Mouse (Mus musculus) erythroblast, embryonic 14.5 days (primary cell): Measurements from ENCODE around the gene Tbc1d17. TPM values are rescaled to one million over a fixed set of nuclear protein-coding genes. Genes with fewer than 3 reads are reported as not detected.

Source experiments
- H3K27me3 ChIP-seq: 2 replicates; pipeline ENCODE4 v1.6.1; 2012; ENCODE audit warnings: inconsistent platforms; ENCODE audit not compliant: control insufficient read depth
- H3K36me3 ChIP-seq: 2 replicates; pipeline ENCODE4 v1.6.1; 2012; ENCODE audit warnings: mild to moderate bottlenecking, inconsistent platforms; ENCODE audit not compliant: control insufficient read depth
- H3K4me1 ChIP-seq: 2 replicates; pipeline ENCODE4 v1.6.1; 2012; ENCODE audit warnings: inconsistent platforms; ENCODE audit not compliant: control insufficient read depth
- H3K4me3 ChIP-seq: replicated peaks from 2 replicates; pipeline ENCODE3; 2012; ENCODE audit warnings: moderate library complexity, mild to moderate bottlenecking, inconsistent platforms
- H3K9me3 ChIP-seq: 2 replicates; pipeline ENCODE4 v1.6.1; 2012; ENCODE audit warnings: low read length, inconsistent platforms, mixed read lengths; ENCODE audit not compliant: control insufficient read depth
- GATA1 ChIP-seq: IDR thresholded peaks from 2 replicates; pipeline ENCODE4 v1.6.1; 2012; ENCODE audit warnings: low read length, inconsistent platforms, mixed read lengths
- TAL1 ChIP-seq: IDR thresholded peaks from 3 replicates; pipeline ENCODE4 v1.6.1; 2012; ENCODE audit warnings: low read length, inconsistent platforms, mixed read lengths
- polyA plus RNA-seq: library from polyadenylated mRNA; stranded (reverse); fragments of >175 nt; gene quantifications from 2 replicates; pipeline ENCODE4 v1.2.3, GENCODE M21; 2012

Gene Tbc1d17
- polyA plus RNA-seq, 1 experiment = 7.7 TPM

DNA sequence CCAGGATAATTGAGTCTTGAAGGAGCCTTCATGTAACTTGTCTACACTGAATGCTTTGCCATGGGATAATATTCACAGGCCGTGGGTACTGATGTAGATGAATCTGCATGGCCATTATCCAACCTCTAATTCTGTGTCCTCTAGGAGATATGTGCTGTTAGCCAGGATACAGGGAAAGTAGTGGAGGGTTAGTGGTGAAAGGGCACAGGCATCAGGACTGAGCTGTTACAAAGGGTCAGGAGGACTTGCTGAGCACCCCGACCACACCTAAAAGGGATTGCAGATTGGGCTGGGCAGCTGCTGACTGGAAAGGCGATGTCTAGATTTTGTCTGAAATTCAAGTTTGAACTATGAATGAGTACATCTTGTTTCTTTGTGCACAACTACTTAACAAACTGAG, 28.4 kb downstream of the Tbc1d17 start:
- no peak for TF ChIP-seq GATA1
- no peak for TF ChIP-seq TAL1
- Histone ChIP-seq H3K9me3 (no peaks in the 10 kb centered on the region), H3K27me3 (no peaks in the 10 kb centered on the region), H3K4me1 (peaks cover 87% of the 10 kb centered on the region), H3K36me3 (peaks cover 74% of the 10 kb centered on the region), H3K4me3 (no peak overlapping the region)

DNA sequence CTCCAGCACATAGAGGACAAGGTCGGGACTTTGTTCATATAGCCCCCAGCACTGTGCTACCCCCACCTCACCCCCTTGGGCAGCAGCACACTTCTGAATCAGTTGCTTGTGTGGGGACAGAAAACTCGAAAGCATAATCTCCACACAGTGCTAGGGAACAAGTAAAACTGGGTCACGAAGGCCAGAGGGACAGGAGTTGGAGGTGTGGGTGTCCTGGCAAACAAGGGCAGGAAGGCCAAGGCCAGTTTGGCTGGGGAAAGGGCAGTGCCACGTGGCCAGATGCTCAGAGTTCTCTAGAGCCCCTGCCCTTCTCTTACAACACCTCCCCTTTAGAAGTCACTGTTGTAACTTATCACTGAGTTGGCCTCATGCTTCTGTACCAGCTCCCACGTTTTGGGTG, 29.0 kb downstream of the Tbc1d17 start:
- H3K4me3 ChIP-seq = no peak overlapping the region
- H3K36me3 ChIP-seq = peaks cover 69% of the 10 kb centered on the region
- no peak for TF ChIP-seq GATA1
- no peak for TF ChIP-seq TAL1
- no peaks in the 10 kb centered on the region for H3K27me3 ChIP-seq
- H3K9me3 ChIP-seq = no peaks in the 10 kb centered on the region
- H3K4me1 ChIP-seq = peaks cover 88% of the 10 kb centered on the region

- Histone ChIP-seq H3K4me1 (peaks cover 88% of the 10 kb centered on the region), H3K27me3 (no peaks in the 10 kb centered on the region), H3K9me3 (no peaks in the 10 kb centered on the region), H3K4me3 (peak overlapping the region; percentile 95), H3K36me3 (peaks cover 68% of the 10 kb centered on the region)
- TF ChIP-seq GATA1 (no peak), TAL1 (no peak)
Observed at GRCm38 (mm10) chr7:44819391-44819790, 29.5 kb downstream of the Tbc1d17 start.

DNA sequence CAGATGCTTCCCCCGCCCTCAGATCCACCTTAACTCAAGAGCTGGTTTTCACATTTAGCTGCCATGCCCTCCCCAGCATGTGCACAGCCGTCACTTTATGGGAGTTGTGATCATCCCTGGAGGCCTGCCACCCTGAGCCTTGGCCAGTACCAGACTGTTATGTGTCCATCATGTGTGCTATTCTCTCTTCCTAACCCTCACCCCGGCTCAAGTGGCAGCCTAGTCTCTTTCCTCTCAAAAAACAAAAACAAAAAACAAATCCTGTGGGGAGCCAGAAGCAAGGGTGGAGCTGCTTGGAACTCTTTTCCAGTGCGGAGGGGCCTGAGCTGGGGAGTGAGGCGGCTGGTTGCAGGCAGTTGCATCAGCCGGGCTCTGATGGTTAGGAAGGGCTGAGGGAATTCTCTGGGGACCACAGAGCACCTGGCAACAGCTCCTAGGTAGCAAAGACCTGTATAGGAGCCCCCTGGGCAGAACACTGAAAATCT, 30.1 kb downstream of the Tbc1d17 start:
- TF ChIP-seq GATA1 (no peak), TAL1 (no peak)
- H3K9me3 ChIP-seq = no peaks in the 10 kb centered on the region
- H3K36me3 ChIP-seq = peaks cover 70% of the 10 kb centered on the region
- H3K27me3 ChIP-seq = no peaks in the 10 kb centered on the region
- H3K4me3 ChIP-seq = peak overlapping the region; percentile 95
- H3K4me1 ChIP-seq = peaks cover 87% of the 10 kb centered on the region

DNA sequence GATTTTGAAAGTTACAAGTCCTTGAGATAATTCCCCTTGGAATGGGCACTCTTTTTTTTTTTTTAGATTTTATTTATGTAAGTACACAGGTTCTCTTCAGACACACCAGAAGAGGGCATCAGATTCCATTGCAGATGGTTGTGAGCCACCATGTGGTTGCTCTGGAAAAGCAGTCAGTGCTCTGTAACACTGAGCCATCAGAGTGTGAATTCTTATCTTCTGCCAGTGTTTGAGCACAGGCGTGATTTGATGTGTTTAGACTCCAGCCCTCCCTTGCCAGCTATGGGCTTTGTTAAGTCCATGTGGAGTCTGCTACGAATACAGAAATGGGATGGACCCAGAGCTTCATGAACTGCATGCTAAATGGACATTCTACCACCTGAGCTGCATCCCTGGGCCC, 30.7 kb downstream of the Tbc1d17 start:
- Histone ChIP-seq H3K36me3 (peaks cover 68% of the 10 kb centered on the region), H3K4me3 (peak overlapping the region; percentile 95), H3K9me3 (no peaks in the 10 kb centered on the region), H3K4me1 (peaks cover 80% of the 10 kb centered on the region), H3K27me3 (no peaks in the 10 kb centered on the region)
- no peak for TF ChIP-seq TAL1
- TF ChIP-seq GATA1 = 0 out of 2 replicates have a peak, but pooled peaks have one; percentile 7

- no peaks in the 10 kb centered on the region for H3K27me3 ChIP-seq
- peaks cover 76% of the 10 kb centered on the region for H3K4me1 ChIP-seq
- peaks cover 68% of the 10 kb centered on the region for H3K36me3 ChIP-seq
- H3K9me3 ChIP-seq = no peaks in the 10 kb centered on the region
- TF ChIP-seq GATA1 (no peak), TAL1 (no peak)
- H3K4me3 ChIP-seq = peak overlapping the region; percentile 95
Observed at GRCm38 (mm10) chr7:44817441-44817840, 31.4 kb downstream of the Tbc1d17 start.

GRCm38 (mm10) chr7:44816470-44817021, 32.3 kb downstream of the Tbc1d17 start, which contains the start of gene Atf5:
TSS of gene Atf5 (minus strand) at chr7:44816658.
- 0 out of 2 replicates have a peak, but pooled peaks have one; percentile 9 for TF ChIP-seq GATA1
- no peak for TF ChIP-seq TAL1
- Histone ChIP-seq H3K4me1 (peaks cover 73% of the 10 kb centered on the region), H3K36me3 (peaks cover 69% of the 10 kb centered on the region)

GRCm38 (mm10) chr7:44815721-44816469, 33.0 kb downstream of the Tbc1d17 start, which contains the start of the genes Nup62 and Il4i1:
TSS of gene Nup62 (plus strand) at chr7:44816088.
TSS of gene Il4i1 (plus strand) at chr7:44816387.
- H3K4me1 ChIP-seq = peaks cover 70% of the 10 kb centered on the region

More at GRCm38 (mm10) chr7:44816470-44817021, 32.3 kb downstream of the Tbc1d17 start, which contains the start of gene Atf5:
- Histone ChIP-seq H3K9me3 (no peaks in the 10 kb centered on the region), H3K4me3 (peak within 1 kb of the TSS; percentile 95), H3K27me3 (no peaks in the 10 kb centered on the region)

DNA sequence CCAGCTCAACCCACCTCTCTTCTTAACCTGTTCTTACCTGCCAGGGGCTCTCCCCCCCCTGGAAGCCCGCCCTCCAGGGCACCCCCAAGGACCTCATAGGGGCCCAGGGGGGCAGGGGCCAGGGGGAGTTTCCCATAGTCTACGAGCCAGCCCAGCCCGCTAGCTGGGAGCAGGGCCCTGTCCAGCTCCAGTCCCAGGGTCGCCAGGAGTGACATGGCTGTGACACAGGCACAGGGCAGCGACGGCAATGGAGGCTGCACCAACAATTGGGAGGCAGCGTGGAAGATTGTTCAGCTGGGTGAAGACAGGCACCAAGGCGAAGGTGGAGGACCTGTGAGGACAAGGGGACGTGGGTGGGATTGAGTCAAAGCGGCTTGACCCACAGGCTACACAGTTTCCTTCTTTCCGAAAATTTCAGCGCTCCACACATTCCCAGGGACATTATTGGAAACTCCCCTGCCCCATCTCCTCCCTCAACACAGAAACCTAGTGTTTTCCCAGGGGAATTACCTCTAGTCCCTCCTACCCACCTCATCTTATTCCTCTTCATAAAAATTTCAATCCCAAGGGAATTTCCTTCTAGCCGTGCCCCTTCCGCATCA, 33.8 kb downstream of the Tbc1d17 start:
- H3K9me3 ChIP-seq = no peaks in the 10 kb centered on the region
- H3K27me3 ChIP-seq = no peaks in the 10 kb centered on the region
- peaks cover 61% of the 10 kb centered on the region for H3K36me3 ChIP-seq
- TF ChIP-seq GATA1 = no peak
- no peak for TF ChIP-seq TAL1
- peak overlapping the region; percentile 95 for H3K4me3 ChIP-seq
- H3K4me1 ChIP-seq = peaks cover 62% of the 10 kb centered on the region

More at GRCm38 (mm10) chr7:44815721-44816469, 33.0 kb downstream of the Tbc1d17 start, which contains the start of the genes Nup62 and Il4i1:
- Histone ChIP-seq H3K4me3 (peak within 1 kb of the TSS; percentile 95), H3K9me3 (no peaks in the 10 kb centered on the region), H3K27me3 (no peaks in the 10 kb centered on the region), H3K36me3 (peaks cover 69% of the 10 kb centered on the region)
- TF ChIP-seq GATA1 = no peak
- no peak for TF ChIP-seq TAL1
